Mouse (Mus musculus): Measurements from ENCODE around the gene Gale. TPM values are rescaled to one million over a fixed set of nuclear protein-coding genes. Genes with fewer than 3 reads are reported as not detected.
"Not testable (repeated sequence)": the region's sequence is repeated elsewhere in the genome, so short reads cannot be mapped to it uniquely, and the experiment has no call there.

The Gale gene
- polyA plus RNA-seq, 1 experiment from 2014 or later: 35.2 TPM

DNA sequence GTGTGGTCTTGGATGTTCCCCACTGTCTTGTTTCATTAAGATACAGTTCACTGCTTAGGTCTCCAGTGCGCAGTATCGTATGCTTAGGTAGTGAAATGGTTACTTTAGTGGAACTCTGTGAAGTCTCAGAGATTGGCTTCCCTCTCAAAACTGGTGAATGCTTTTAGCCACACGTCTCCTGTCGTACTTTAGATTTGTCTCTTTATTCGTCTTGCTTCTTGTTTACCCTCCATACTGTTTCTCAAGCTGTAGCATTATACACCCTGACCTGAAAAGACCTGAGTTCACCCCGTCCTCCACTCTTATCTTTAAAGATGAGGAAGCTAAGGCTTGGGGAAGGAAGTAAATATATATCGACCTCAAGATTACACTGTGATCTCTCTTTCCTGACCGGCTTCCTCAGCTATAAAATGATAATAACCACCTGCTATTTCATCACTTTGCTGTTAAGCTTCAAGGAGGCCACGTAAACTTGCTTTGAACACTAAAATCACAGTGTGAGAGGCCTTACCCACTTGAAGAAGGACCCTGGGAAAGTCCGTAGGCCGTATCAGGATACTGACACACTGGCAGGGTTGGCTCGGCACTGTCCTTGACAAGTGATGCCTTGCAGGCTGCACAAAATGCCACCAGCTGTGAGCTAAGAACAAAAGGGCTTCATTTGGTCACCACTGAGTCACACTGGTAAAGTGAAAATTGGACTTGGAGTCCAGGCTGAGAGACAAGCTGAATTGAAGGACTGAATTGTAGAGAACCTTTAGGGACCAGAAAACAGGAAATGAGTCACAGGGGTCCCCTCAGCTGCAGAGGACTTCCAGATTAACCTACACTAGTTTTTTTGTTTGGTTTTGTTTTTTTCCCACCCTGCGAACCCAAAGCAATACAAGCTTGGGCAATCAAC, 9.6 kb downstream of the Gale start:
- Histone ChIP-seq H3K27me3 (no peaks in the 10 kb centered on the region), H3K36me3 (peaks cover 60% of the 10 kb centered on the region), H3K4me1 (peaks cover 22% of the 10 kb centered on the region), H3K27ac (peak overlapping the region; percentile 83; the same call in 1 of the 2 replicates), H3K9ac (peak overlapping the region; percentile 97; the same call in 1 of the 2 replicates), H3K4me3 (replicated peaks) (peak overlapping the region; percentile 99), H3K9me3 (replicated peaks) (no peaks in the 10 kb centered on the region), H3K4me2 (peak overlapping the region; percentile 89)
- no peak for ATAC-seq (replicated peaks; ENCODE audit: low FRiP score)
- 64% methylated on average over 13 of the region's 13 CpGs for WGBS

DNA sequence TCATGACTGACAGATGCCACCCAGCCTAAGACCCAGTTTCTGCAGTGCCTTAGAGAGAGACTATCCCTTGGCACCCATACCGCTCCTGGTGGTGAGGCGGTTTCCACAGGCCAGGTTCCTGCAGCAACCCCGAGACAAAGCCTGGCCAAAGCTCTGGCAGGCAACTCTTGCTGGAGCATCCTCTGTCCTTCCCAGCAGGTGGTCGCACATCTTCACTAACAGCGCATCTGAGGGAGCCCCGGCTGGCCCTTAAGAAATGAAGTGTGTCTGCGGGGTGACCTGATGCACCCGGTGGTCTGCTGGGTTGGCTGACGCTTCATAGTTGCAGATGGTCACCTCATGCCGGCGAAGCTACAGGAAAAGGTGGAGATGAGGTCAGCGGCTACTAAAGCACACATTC, 12.6 kb downstream of the Gale start:
- 94% methylated on average over 12 of the region's 12 CpGs for WGBS
- H3K27ac ChIP-seq: no peak overlapping the region
- H3K9me3 ChIP-seq (replicated peaks): no peaks in the 10 kb centered on the region
- H3K4me1 ChIP-seq: peaks cover 16% of the 10 kb centered on the region
- H3K9ac ChIP-seq: no peak overlapping the region
- no peak overlapping the region for H3K4me3 ChIP-seq (replicated peaks)
- H3K4me2 ChIP-seq: no peak overlapping the region
- ATAC-seq (replicated peaks; ENCODE audit: low FRiP score): no peak
- no peaks in the 10 kb centered on the region for H3K27me3 ChIP-seq
- peaks cover 54% of the 10 kb centered on the region for H3K36me3 ChIP-seq

DNA sequence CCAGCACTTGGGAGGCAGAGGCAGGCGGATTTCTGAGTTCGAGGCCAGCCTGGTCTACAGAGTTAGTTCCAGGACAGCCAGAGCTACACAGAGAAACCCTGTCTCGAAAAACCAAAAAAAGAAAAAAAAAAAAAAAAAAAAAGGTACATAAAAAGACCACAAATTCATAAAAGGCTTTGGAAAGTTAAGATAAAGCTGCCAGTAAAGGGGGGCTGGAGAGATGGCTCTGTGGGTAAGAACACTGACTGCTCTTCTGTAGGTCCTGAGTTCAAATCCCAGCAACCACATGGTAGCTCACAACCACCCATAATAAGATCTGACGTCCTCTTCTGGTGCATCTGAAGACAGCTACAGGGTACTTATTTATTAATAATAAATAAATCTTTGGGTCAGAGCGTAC, 16.7 kb downstream of the Gale start:
- not testable (repeated sequence) for H3K4me2 ChIP-seq
- H3K36me3 ChIP-seq: peaks cover 81% of the 10 kb centered on the region
- WGBS: 92% methylated on average over 5 of the region's 5 CpGs

DNA sequence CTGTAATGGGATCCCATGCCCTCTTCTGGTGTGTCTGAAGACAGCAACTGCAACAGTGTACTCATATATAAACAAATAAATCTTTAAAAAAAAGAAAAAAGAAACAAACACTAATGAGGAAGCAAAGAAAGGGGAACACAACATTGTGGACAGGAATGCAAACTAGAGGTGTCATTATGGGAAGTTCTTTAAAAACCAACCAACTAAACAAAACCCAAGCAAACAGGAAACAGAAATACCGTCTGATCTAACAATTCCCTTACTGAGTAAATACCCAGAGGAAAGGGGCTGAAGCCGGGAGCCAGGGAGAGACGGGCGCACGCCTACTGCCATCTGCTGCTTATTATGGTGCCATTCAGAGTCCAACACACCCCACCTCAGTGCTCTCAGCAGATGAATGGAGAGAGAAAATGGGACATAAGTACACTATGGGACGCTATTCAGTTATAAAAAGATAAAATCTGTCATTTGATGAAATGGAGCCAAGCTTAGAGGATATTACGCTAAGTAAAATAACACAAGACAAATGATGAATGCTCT, 18.1 kb downstream of the Gale start:
- no peak overlapping the region for H3K9ac ChIP-seq
- peaks cover 19% of the 10 kb centered on the region for H3K4me1 ChIP-seq
- 85% methylated on average over 7 of the region's 7 CpGs for WGBS
- H3K27me3 ChIP-seq: no peaks in the 10 kb centered on the region
- H3K36me3 ChIP-seq: peaks cover 70% of the 10 kb centered on the region
- no peak for ATAC-seq (replicated peaks; ENCODE audit: low FRiP score)
- H3K4me3 ChIP-seq (replicated peaks): no peak overlapping the region
- H3K9me3 ChIP-seq (replicated peaks): no peaks in the 10 kb centered on the region
- H3K4me2 ChIP-seq: no peak overlapping the region
- no peak overlapping the region for H3K27ac ChIP-seq

More for the DNA sequence above, 16.7 kb downstream of the Gale start:
- not testable (repeated sequence) for H3K9ac ChIP-seq; H3K4me1 ChIP-seq; H3K4me3 ChIP-seq (replicated peaks); H3K9me3 ChIP-seq (replicated peaks); H3K27ac ChIP-seq; H3K27me3 ChIP-seq; ATAC-seq (replicated peaks; ENCODE audit: low FRiP score)

GRCm38 (mm10) chr4:135984556-135984955, 21.0 kb downstream of the Gale start:
- Histone ChIP-seq H3K36me3 (peaks cover 48% of the 10 kb centered on the region), H3K9ac (no peak overlapping the region), H3K4me1 (peaks cover 28% of the 10 kb centered on the region), H3K9me3 (replicated peaks) (no peaks in the 10 kb centered on the region), H3K27me3 (no peaks in the 10 kb centered on the region), H3K27ac (no peak overlapping the region), H3K4me3 (replicated peaks) (no peak overlapping the region), H3K4me2 (no peak overlapping the region)
- ATAC-seq (replicated peaks; ENCODE audit: low FRiP score): no peak
- WGBS: 88% methylated on average over 5 of the region's 5 CpGs

GRCm38 (mm10) chr4:135985193-135985592, 21.7 kb downstream of the Gale start:
- no peak for ATAC-seq (replicated peaks; ENCODE audit: low FRiP score)
- Histone ChIP-seq H3K4me2 (no peak overlapping the region), H3K9ac (no peak overlapping the region), H3K36me3 (peaks cover 48% of the 10 kb centered on the region), H3K9me3 (replicated peaks) (no peaks in the 10 kb centered on the region), H3K27ac (no peak overlapping the region), H3K27me3 (no peaks in the 10 kb centered on the region), H3K4me3 (replicated peaks) (0 out of 2 replicates have a peak overlapping the region, but pooled peaks have one; percentile 97), H3K4me1 (peaks cover 28% of the 10 kb centered on the region)
- 92% methylated on average over 5 of the region's 5 CpGs for WGBS

- peak overlapping the region; percentile 99 for H3K9ac ChIP-seq
- H3K27ac ChIP-seq: no peak overlapping the region
- peak overlapping the region; percentile 97 for H3K4me3 ChIP-seq (replicated peaks)
- peak overlapping the region; percentile 71 for H3K4me2 ChIP-seq
- H3K36me3 ChIP-seq: peaks cover 44% of the 10 kb centered on the region
- H3K27me3 ChIP-seq: no peaks in the 10 kb centered on the region
- no peaks in the 10 kb centered on the region for H3K9me3 ChIP-seq (replicated peaks)
- no peak for ATAC-seq (replicated peaks; ENCODE audit: low FRiP score)
- WGBS: 85% methylated on average over 7 of the region's 7 CpGs
- H3K4me1 ChIP-seq: peaks cover 28% of the 10 kb centered on the region
These were observed 22.2 kb downstream of the Gale start for GRCm38 (mm10) chr4:135985769-135986168.

- Histone ChIP-seq H3K4me2 (peak overlapping the region; percentile 71), H3K36me3 (peaks cover 38% of the 10 kb centered on the region), H3K9ac (peak overlapping the region; percentile 99), H3K9me3 (replicated peaks) (no peaks in the 10 kb centered on the region), H3K27me3 (no peaks in the 10 kb centered on the region), H3K4me3 (replicated peaks) (peak overlapping the region; percentile 97), H3K4me1 (peaks cover 28% of the 10 kb centered on the region), H3K27ac (peak overlapping the region; percentile 95)
- no peak; the same call in none of the 2 replicates for ATAC-seq (replicated peaks; ENCODE audit: low FRiP score)
- WGBS: 7% methylated on average over 23 of the region's 23 CpGs
These were observed 22.9 kb downstream of the Gale start for GRCm38 (mm10) chr4:135986301-135986942.

- H3K36me3 ChIP-seq: peaks cover 31% of the 10 kb centered on the region
- peak within 1 kb of the TSS; percentile 95 for H3K27ac ChIP-seq
- H3K4me2 ChIP-seq: peak within 1 kb of the TSS; percentile 71
- ATAC-seq (replicated peaks; ENCODE audit: low FRiP score): peak; percentile 91
- no peaks in the 10 kb centered on the region for H3K27me3 ChIP-seq
- WGBS: under 1% methylated on average over 81 of the region's 81 CpGs
- H3K4me1 ChIP-seq: peaks cover 28% of the 10 kb centered on the region
- H3K9ac ChIP-seq: peak within 1 kb of the TSS; percentile 99
- no peaks in the 10 kb centered on the region for H3K9me3 ChIP-seq (replicated peaks)
- H3K4me3 ChIP-seq (replicated peaks): peak within 1 kb of the TSS; percentile 97
These were observed 23.6 kb downstream of the Gale start, which contains the start of gene Pithd1 for GRCm38 (mm10) chr4:135986943-135987710. TSS of gene Pithd1 (minus strand) at chr4:135987264.

DNA sequence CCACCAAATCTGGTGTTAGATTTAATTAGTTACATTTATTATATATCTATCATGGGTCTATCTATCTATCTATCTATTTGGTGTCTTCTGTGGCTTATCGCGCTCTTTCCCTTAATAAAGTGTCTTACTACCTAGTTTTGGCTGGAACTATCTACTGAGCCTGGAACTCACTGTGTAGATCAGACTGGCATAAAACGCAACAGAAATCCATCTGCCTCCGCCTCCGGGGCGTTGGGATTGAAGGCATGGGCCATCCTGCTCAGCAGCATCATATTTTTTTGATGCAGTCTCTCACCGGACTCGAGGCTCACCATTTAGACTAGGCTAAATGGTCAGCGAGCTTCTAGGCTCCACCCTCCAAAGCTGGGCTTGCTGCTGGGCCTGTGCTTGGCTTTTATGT, 24.2 kb downstream of the Gale start:
- peak overlapping the region; percentile 95 for H3K27ac ChIP-seq
- no peaks in the 10 kb centered on the region for H3K9me3 ChIP-seq (replicated peaks)
- H3K36me3 ChIP-seq: peaks cover 27% of the 10 kb centered on the region
- peaks cover 28% of the 10 kb centered on the region for H3K4me1 ChIP-seq
- WGBS: 70% methylated on average over 9 of the region's 9 CpGs
- H3K4me2 ChIP-seq: peak overlapping the region; percentile 71
- peak overlapping the region; percentile 99 for H3K9ac ChIP-seq
- H3K4me3 ChIP-seq (replicated peaks): peak overlapping the region; percentile 97
- no peaks in the 10 kb centered on the region for H3K27me3 ChIP-seq
- ATAC-seq (replicated peaks; ENCODE audit: low FRiP score): no peak

- no peaks in the 10 kb centered on the region for H3K4me1 ChIP-seq
These were observed 30.4 kb downstream of the Gale start for GRCm38 (mm10) chr4:135993941-135994340.

More at GRCm38 (mm10) chr4:135993941-135994340, 30.4 kb downstream of the Gale start:
- Histone ChIP-seq H3K36me3 (no peaks in the 10 kb centered on the region), H3K4me2 (no peak overlapping the region), H3K27me3 (no peaks in the 10 kb centered on the region), H3K27ac (no peak overlapping the region), H3K9me3 (replicated peaks) (peaks cover 9% of the 10 kb centered on the region; the same call in 1 of the 2 replicates), H3K4me3 (replicated peaks) (no peak overlapping the region), H3K9ac (no peak overlapping the region)
- over 99% methylated on average over 6 of the region's 6 CpGs for WGBS
- ATAC-seq (replicated peaks; ENCODE audit: low FRiP score): no peak

All from kidney, embryonic 15.5 days (tissue).